Mouse (Mus musculus) hindbrain, embryonic 14.5 days (tissue): ENCODE data around the gene Wdr46. TPM values are rescaled to one million over a fixed set of nuclear protein-coding genes. Genes with fewer than 3 reads are reported as not detected.
"Not testable (repeated sequence)": the region's sequence is repeated elsewhere in the genome, so short reads cannot be mapped to it uniquely, and the experiment has no call there.

Experiments used
- ATAC-seq: fragments of 200-750 bp; cut with Nextera tagmentation; 2 replicates; pipeline ENCODE4 v1.8.0; 2017; ENCODE audit warnings: moderate number of reproducible peaks, mild to moderate bottlenecking, moderate TSS enrichment, moderate library complexity; ENCODE audit not compliant: low FRiP score
- DNase-seq: peaks from one replicate; pipeline ENCODE4 v3.0.0-alpha.2; 2015; ENCODE audit warnings: low spot score
- H3K27ac ChIP-seq: fragments of 300-500 bp; sonication (generic); 2 replicates; pipeline ENCODE4 v1.5.1; 2014; ENCODE audit warnings: mild to moderate bottlenecking, moderate library complexity
- H3K27me3 ChIP-seq: fragments of 300-500 bp; sonication (generic); 2 replicates; pipeline ENCODE4 v1.6.1; 2014; ENCODE audit warnings: mild to moderate bottlenecking, low read length, mixed read lengths; ENCODE audit not compliant: control insufficient read depth, insufficient read depth
- H3K36me3 ChIP-seq: fragments of 300-500 bp; sonication (generic); replicated peaks from 2 replicates; pipeline ENCODE4 v1.6.1; 2014; ENCODE audit not compliant: control insufficient read depth, insufficient read depth
- H3K4me1 ChIP-seq: fragments of 300-500 bp; sonication (generic); replicated peaks from 2 replicates; pipeline ENCODE4 v1.6.1; 2014; ENCODE audit warnings: antibody characterized with exemption, low read length, mixed read lengths; ENCODE audit not compliant: control insufficient read depth, insufficient read depth
- H3K4me2 ChIP-seq: fragments of 300-500 bp; sonication (generic); replicated peaks from 2 replicates; pipeline ENCODE4 v1.6.1; 2014; ENCODE audit warnings: mild to moderate bottlenecking, moderate library complexity
- H3K4me3 ChIP-seq: fragments of 300-500 bp; sonication (generic); replicated peaks from 2 replicates; pipeline ENCODE4 v1.5.1; 2014; ENCODE audit warnings: mild to moderate bottlenecking, low read length
- H3K9ac ChIP-seq: fragments of 300-500 bp; sonication (generic); 2 replicates; pipeline ENCODE4 v1.6.1; 2014
- H3K9me3 ChIP-seq: fragments of 300-500 bp; sonication (generic); 2 replicates; pipeline ENCODE4 v1.6.1; 2016; ENCODE audit warnings: low read length; ENCODE audit not compliant: control insufficient read depth
- WGBS: fragments of 180-500 bp; shearing (Covaris S2); extraction: QIAGEN DNeasy Blood & Tissue Kit; methylation state at CpG from one replicate; pipeline ENCODE4 v1.1.7; 2014; 5-methylcytosine and 5-hydroxymethylcytosine counted together
- polyA plus RNA-seq: library from polyadenylated mRNA; unstranded; fragments of >200 nt; fragmentation: Nextera tagmentation; extraction: Ambion mirVana; gene quantifications from 2 replicates; pipeline ENCODE4 v1.2.1, GENCODE M21; 2014

Wdr46 gene
- polyA plus RNA-seq, 1 experiment from 2014 or later = 19.5 TPM

DNA sequence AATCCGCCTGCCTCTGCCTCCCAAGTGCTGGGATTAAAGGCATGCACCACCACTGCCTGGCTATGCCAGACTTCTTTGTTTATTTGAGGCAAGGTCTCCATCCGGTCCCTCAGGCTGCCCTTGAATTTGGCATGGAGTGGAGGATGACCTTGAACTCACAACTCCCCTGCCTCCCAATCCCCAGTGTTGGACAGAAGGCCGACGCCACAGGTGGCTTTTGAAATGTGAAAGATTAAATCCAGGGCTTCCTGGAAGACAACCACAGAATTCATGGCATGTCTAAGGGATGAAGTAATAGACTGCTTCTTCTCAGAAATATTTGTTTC lies 39.5 kb upstream of the Wdr46 start:
- no peaks in the 10 kb centered on the region for H3K9me3 ChIP-seq
- ATAC-seq (no peak), DNase-seq (no peak)
- no peaks in the 10 kb centered on the region for H3K36me3 ChIP-seq
- no peak overlapping the region for H3K27ac ChIP-seq
- WGBS = 87% methylated on average over 4 of the region's 4 CpGs
- H3K4me2 ChIP-seq = no peak overlapping the region
- no peak overlapping the region for H3K4me3 ChIP-seq
- H3K9ac ChIP-seq = no peak overlapping the region
- no peaks in the 10 kb centered on the region for H3K27me3 ChIP-seq
- no peaks in the 10 kb centered on the region for H3K4me1 ChIP-seq

DNA sequence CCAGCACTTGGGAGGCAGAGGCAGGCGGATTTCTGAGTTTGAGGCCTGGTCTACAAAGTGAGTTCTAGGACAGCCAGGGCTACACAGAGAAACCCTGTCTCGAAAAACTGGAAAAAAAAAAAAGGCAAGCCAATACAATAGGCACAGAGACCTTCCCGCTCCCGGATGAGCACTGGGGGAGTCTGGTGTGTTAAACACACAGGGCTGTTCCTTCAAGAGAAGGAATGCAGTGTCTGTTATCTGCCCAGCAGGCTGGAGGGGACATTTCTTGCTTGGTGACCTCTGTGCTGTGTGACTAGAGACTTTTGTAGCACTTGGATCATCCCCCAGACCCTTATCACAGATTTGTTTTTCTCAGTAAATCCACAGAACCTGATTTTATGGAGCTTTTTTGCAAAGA lies 38.8 kb upstream of the Wdr46 start:
- Histone ChIP-seq H3K9me3 (no peaks in the 10 kb centered on the region), H3K27ac (no peak overlapping the region), H3K4me1 (no peaks in the 10 kb centered on the region), H3K27me3 (no peaks in the 10 kb centered on the region), H3K9ac (no peak overlapping the region), H3K4me2 (no peak overlapping the region), H3K4me3 (no peak overlapping the region), H3K36me3 (no peaks in the 10 kb centered on the region)
- no peak for DNase-seq
- WGBS = 73% methylated on average over 4 of the region's 4 CpGs
- ATAC-seq = no peak

DNA sequence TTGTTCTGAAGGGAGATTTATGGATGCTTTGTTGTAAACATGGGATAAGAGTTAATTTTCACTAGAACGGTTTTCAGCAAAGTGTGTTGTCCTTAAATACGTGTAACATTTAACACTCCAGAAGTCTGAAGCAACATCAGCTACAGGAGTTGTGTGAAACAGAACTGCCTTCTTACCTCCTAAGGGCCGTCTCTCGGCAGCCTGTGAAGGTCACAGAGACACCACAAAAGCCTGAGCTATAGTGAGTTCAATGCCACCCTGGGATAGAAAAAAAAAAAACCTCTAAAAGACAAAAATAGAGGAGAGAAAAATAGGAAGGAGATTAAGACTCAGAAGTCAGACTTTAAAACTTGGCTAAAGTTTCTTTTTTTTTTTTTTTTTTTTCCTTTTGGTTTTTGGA lies 38.4 kb upstream of the Wdr46 start:
- WGBS = 81% methylated on average over 4 of the region's 4 CpGs
- H3K27ac ChIP-seq = no peak overlapping the region
- no peaks in the 10 kb centered on the region for H3K4me1 ChIP-seq

DNA sequence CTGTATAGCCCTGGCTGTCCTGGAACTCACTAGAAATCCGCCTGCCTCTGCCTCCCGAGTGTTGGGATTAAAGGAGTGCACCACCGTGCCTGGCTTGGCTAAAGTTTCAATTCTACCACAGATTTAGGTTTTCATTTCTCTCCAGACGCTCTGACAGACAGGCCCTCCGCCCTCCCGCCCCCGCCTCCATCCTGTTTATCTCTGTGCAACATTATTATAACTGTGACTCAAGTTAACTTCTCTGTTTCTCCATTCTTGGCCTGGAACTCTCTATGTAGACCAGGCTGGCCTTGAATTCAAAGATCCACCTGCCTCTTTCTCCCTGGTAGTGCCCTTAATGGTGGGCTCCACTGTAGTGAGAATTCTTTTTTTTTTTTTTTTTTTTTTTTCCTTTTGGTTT lies 38.0 kb upstream of the Wdr46 start:
- H3K9me3 ChIP-seq = no peaks in the 10 kb centered on the region
- no peak overlapping the region for H3K27ac ChIP-seq
- no peaks in the 10 kb centered on the region for H3K4me1 ChIP-seq
- no peaks in the 10 kb centered on the region for H3K36me3 ChIP-seq
- H3K4me3 ChIP-seq = no peak overlapping the region
- H3K4me2 ChIP-seq = no peak overlapping the region
- H3K9ac ChIP-seq = no peak overlapping the region
- ATAC-seq (no peak), DNase-seq (no peak)
- 84% methylated on average over 7 of the region's 7 CpGs for WGBS
- H3K27me3 ChIP-seq = no peaks in the 10 kb centered on the region

More for the DNA sequence above, 38.4 kb upstream of the Wdr46 start:
- ATAC-seq = no peak
- Histone ChIP-seq H3K4me3 (no peak overlapping the region), H3K36me3 (no peaks in the 10 kb centered on the region), H3K9ac (no peak overlapping the region), H3K9me3 (no peaks in the 10 kb centered on the region), H3K27me3 (no peaks in the 10 kb centered on the region), H3K4me2 (no peak overlapping the region)
- DNase-seq = no peak

DNA sequence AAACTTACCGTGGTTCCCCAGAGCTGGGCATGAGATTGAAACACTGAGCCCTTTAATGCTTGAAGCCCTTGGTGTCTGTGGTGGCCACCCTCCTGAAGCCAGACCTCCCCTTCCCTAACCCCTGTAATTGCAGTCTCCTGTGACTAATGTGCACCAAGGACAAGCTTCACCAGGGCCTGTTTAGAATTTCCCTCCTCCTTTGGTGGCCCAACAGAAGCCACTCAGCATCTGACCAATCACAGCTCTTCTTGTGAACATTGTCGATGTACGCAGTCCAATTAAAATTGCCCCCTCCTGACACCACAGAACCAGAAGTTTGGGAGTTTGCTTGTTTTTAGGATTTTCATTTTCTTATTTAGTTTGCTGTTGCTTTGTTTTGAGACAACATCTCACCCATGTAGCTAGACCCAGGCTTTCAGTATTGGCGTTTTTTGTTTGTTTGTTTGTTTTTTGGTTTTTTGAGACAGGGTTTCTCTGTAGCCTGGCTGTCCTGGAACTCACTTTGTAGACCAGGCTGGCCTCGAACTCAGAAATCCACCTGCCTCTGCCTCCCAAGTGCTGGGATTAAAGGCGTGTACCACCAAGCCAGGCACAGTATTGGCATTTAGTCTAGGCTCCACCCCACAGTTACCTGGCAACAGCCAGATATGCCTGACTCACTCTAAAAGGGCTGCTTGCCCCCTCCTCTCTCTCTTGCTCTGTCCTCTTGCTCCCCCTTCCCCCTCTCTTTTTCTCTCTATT lies 36.4 kb upstream of the Wdr46 start:
- not testable (repeated sequence) for ATAC-seq, H3K9ac ChIP-seq

DNA sequence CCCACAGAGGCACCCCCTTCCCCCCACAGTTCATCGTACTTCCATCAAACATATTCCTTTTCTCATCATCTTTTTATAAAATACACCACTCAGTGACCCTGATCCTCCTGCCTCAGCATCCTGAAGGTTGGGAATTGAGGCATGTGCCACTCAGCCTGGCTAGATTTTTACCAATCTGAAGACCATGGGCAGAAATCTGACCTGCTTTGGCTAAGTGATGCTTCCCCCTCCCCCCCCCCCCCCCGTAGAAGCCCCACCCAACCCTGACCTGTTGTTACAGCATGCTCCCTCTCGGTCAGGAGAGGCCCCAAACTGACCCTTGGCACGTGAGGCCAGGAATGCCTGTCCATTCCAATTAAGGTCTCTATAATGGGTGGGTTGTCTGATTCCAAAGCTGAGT lies 35.6 kb upstream of the Wdr46 start, which contains the start of gene Platr17:
Platr17 (plus strand) TSS at position 301 of the 400 bp plus-strand sequence.
- H3K4me1 ChIP-seq, H3K4me2 ChIP-seq, H3K27ac ChIP-seq, ATAC-seq, H3K9me3 ChIP-seq, DNase-seq, H3K9ac ChIP-seq, H3K27me3 ChIP-seq, H3K36me3 ChIP-seq, H3K4me3 ChIP-seq: not testable (repeated sequence)
- 17% methylated on average over 3 of the region's 4 CpGs for WGBS

More for the DNA sequence above, 36.4 kb upstream of the Wdr46 start:
- not testable (repeated sequence) for H3K9me3 ChIP-seq, DNase-seq, H3K4me2 ChIP-seq, H3K4me3 ChIP-seq, H3K27me3 ChIP-seq, H3K4me1 ChIP-seq, H3K36me3 ChIP-seq, H3K27ac ChIP-seq
- WGBS = 73% methylated on average over 6 of the region's 6 CpGs

DNA sequence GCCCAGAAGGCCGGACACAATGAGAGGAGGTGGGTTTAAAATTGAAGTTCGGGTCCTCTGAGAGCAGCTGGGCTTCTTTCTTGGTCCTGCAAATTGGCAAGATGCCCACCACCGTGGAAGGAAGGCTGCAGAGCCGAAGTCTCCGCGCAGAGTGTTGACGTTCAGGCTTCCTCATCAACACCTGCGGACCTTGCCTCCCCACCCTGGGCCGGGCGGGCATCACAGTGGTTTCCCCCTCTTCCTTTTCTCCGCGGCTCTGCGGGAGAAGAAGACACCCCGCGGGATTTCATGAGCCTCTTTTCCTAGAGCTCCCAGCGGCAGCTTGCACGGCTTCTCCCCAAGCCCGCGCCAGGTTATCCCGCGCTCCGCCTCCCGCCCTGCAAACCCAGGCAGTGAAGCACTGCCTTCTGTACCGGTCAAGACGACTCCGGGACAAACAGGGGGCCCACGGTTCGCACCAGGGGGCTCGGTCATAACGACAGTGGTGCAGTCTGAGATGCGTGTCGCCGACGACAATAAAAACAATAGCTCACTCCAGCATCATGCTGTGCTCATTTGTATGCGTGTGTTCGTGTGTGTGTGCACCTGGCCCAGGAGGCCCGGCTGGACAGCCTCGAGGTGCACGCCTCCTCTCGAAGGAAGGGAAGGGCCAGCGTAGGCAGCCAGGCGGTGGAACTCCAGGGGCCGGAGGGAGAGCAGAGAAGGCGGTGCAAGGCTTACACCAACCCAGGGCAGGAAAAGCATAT lies 32.0 kb upstream of the Wdr46 start:
- Histone ChIP-seq H3K4me2 (peak overlapping the region; percentile 98), H3K27ac (peak overlapping the region; percentile 89), H3K27me3 (no peaks in the 10 kb centered on the region), H3K4me1 (peaks cover 8% of the 10 kb centered on the region), H3K9ac (peak overlapping the region; percentile 70), H3K36me3 (peaks cover 27% of the 10 kb centered on the region), H3K9me3 (no peaks in the 10 kb centered on the region), H3K4me3 (peak overlapping the region; percentile 86)
- WGBS = under 1% methylated on average over 42 of the region's 44 CpGs
- ATAC-seq (peak; percentile 59; the same call in 1 of the 2 replicates), DNase-seq (peak; percentile 52)

DNA sequence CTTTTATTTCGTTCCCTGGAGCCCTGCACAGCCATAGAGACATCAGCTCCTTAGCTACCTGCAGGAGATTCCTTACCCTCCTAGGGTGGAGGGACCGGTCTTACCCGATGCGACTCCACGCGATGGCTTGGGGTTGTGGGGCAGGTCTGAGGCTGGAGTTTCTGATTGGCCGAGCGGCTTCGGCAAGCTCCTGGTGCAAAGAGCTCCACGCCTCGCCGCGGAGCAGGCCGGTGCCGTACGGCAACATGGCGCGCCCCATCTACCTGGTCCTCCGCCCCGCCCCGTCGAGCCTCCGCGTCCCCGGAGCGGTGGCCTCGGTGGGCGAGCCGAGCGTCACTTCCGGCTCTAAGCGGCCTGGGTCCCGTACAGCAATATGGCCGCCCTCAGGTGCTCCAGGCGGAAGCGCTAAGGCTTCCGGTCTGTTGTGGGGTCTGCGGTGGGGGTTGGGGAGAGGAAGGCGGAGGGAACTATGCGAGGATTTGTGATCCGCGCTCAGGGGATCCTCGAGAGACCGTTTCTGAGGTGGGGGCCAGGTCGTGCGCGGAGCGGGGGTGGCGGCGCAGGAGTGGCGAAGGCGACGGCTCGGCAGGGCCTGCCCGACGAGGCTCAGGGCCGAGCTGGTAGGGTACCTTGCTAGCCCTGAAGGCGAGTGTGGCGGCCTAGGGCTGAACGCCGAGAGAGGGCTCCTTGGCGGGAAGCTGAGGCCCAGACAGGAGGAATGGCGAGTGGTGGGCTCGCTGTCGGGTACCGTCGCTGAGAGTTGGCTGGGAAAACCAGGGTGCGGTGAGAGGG lies 31.2 kb upstream of the Wdr46 start, which contains the start of gene Daxx:
Daxx (plus strand) TSS at position 338 of the 792 bp plus-strand sequence.
- Histone ChIP-seq H3K27me3 (no peaks in the 10 kb centered on the region), H3K9me3 (no peaks in the 10 kb centered on the region)

DNA sequence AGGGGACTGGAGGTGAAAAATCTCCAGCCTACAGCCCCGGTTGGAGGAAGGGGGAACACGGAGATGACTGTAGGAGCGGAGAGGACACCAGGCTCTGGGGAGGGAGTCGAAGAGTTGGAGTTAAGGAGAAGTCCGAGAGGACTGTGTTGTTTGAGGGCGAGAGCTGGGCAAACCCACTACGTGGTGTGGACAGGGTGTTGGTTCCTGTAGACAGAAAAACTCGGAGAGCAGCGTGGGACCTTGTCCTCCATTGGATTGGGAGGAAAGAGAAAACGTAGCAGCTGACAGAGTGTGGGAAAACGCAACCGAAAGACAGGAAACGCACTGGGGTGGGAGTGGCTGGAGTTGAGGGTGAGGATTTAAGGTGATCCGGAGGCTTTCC lies 30.6 kb upstream of the Wdr46 start:
- Histone ChIP-seq H3K9ac (peak overlapping the region; percentile 95), H3K4me2 (peak overlapping the region; percentile 98), H3K4me1 (peaks cover 8% of the 10 kb centered on the region), H3K9me3 (no peaks in the 10 kb centered on the region), H3K27ac (peak overlapping the region; percentile 88), H3K4me3 (peak overlapping the region; percentile 86), H3K27me3 (no peaks in the 10 kb centered on the region), H3K36me3 (peaks cover 38% of the 10 kb centered on the region)
- 2% methylated on average over 14 of the region's 14 CpGs for WGBS
- ATAC-seq = no peak
- DNase-seq = no peak

More for the DNA sequence above, 31.2 kb upstream of the Wdr46 start, which contains the start of gene Daxx:
- DNase-seq = peak; percentile 99
- Histone ChIP-seq H3K4me2 (peak within 1 kb of the TSS; percentile 98), H3K27ac (peak within 1 kb of the TSS; percentile 89), H3K36me3 (peaks cover 35% of the 10 kb centered on the region), H3K4me3 (peak within 1 kb of the TSS; percentile 86), H3K4me1 (peaks cover 8% of the 10 kb centered on the region), H3K9ac (peak within 1 kb of the TSS; percentile 95)
- WGBS = under 1% methylated on average over 68 of the region's 68 CpGs
- peak; percentile 97 for ATAC-seq
